Mouse (Mus musculus) embryonic facial prominence, embryonic 15.5 days (tissue): ENCODE data around the gene Usp35. TPM values are rescaled to one million over a fixed set of nuclear protein-coding genes. Genes with fewer than 3 reads are reported as not detected.

Experiments
- ATAC-seq: fragments of 200-750 bp; cut with Nextera tagmentation; 2 replicates; pipeline ENCODE4 v1.8.0; 2017; ENCODE audit warnings: low read depth, moderate TSS enrichment; ENCODE audit not compliant: insufficient number of reproducible peaks, low FRiP score, low TSS enrichment
- H3K27ac ChIP-seq: fragments of 300-500 bp; sonication (generic); replicated peaks from 2 replicates; pipeline ENCODE4 v1.5.1; 2015; ENCODE audit warnings: mild to moderate bottlenecking, inconsistent platforms
- H3K27me3 ChIP-seq: fragments of 300-500 bp; sonication (generic); 2 replicates; pipeline ENCODE4 v1.6.1; 2015; ENCODE audit warnings: inconsistent platforms
- H3K36me3 ChIP-seq: fragments of 300-500 bp; sonication (generic); 2 replicates; pipeline ENCODE4 v1.6.1; 2015; ENCODE audit warnings: mild to moderate bottlenecking, inconsistent platforms
- H3K4me1 ChIP-seq: fragments of 300-500 bp; sonication (generic); 2 replicates; pipeline ENCODE4 v1.6.1; 2015; ENCODE audit warnings: inconsistent platforms
- H3K4me2 ChIP-seq: fragments of 300-500 bp; sonication (generic); replicated peaks from 2 replicates; pipeline ENCODE4 v1.6.1; 2015; ENCODE audit warnings: mild to moderate bottlenecking, inconsistent platforms
- H3K4me3 ChIP-seq: fragments of 300-500 bp; sonication (generic); replicated peaks from 2 replicates; pipeline ENCODE4 v1.5.1; 2015; ENCODE audit warnings: mild to moderate bottlenecking, inconsistent platforms
- H3K9ac ChIP-seq: fragments of 300-500 bp; sonication (generic); 2 replicates; pipeline ENCODE4 v1.6.1; 2015; ENCODE audit warnings: inconsistent platforms
- H3K9me3 ChIP-seq: fragments of 300-500 bp; sonication (generic); replicated peaks from 2 replicates; pipeline ENCODE4 v1.6.1; 2016; ENCODE audit warnings: inconsistent platforms
- WGBS: fragments of 180-500 bp; shearing (Covaris S2); methylation state at CpG from one replicate; pipeline ENCODE4 v1.1.7; 2015; 5-methylcytosine and 5-hydroxymethylcytosine counted together
- polyA plus RNA-seq: library from polyadenylated mRNA; unstranded; fragments of >200 nt; fragmentation: Nextera tagmentation; extraction: Ambion mirVana; gene quantifications from 2 replicates; pipeline ENCODE4 v1.2.1, GENCODE M21; 2015

Gene Usp35
- polyA plus RNA-seq, 1 experiment from 2014 or later, result 2.5 TPM

GRCm38 (mm10) chr7:97332667-97333041 lies 834 bp upstream of the Usp35 start:
- peak overlapping the region; percentile 66 for H3K4me2 ChIP-seq
- 5% methylated on average over 9 of the region's 9 CpGs for WGBS
- peaks cover 22% of the 10 kb centered on the region for H3K4me1 ChIP-seq
- no peaks in the 10 kb centered on the region for H3K36me3 ChIP-seq
- peak overlapping the region; percentile 40; the same call in 1 of the 2 replicates for H3K27ac ChIP-seq
- no peaks in the 10 kb centered on the region for H3K9me3 ChIP-seq
- H3K9ac ChIP-seq, result peak overlapping the region; percentile 53
- peak overlapping the region; percentile 83 for H3K4me3 ChIP-seq
- no peaks in the 10 kb centered on the region for H3K27me3 ChIP-seq
- no peak for ATAC-seq

DNA sequence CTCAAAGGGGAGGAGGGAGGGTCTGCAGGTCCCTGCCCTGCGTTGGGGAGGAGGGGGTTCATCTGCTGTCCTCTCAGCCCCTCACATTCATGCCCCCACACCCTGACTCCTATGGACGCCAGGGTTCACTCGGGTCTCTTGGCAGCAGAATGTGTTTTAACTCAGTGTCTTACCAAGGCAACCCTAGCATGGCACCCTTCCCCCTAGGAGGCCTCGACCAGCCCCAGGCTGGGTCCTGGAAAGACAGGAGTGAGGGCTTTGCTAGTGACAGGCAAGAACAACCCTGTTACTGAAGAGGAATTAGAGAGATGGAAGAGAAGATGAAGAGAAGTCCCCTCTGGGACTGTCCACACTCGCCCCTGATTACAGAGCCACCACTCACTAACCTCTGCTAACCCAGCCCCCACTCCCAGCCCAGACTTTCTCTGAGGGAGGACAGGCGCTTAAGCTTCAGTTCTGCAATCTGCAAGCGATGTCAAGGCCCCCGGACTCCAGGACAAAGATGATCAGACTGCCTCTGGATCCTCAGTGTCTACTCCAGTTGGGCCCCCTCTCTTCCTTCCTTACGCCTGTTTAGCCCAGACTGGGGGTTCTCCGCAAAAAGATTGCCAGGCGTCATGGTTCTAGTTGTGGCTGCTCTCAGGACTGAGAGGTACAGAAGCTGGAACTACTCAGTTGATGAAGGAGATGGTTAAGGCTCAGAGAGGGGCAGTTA lies 732 bp downstream of the Usp35 start:
- ATAC-seq, result no peak

DNA sequence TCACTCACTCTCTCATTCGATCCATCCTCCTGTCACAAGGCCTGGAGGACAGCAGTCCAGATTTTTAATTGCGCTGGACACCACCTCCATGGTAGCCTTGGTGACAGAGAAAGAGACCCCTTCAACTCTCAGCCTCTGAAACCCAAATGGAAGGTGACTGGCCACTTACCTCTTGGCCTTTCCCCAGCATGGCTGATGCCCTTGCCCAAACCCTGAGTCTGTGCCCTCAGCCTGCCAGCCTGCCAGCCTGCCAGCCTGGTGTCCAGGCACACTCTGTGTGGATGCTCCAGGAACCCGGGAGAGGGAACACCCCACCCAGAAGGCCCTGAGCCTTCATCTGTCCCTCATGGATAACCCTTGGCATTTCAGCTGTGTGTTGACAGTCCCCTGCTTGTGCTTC lies 2.1 kb downstream of the Usp35 start:
- Histone ChIP-seq H3K4me1 (peaks cover 31% of the 10 kb centered on the region), H3K9me3 (no peaks in the 10 kb centered on the region), H3K36me3 (no peaks in the 10 kb centered on the region), H3K27ac (no peak overlapping the region), H3K9ac (no peak overlapping the region), H3K27me3 (peaks cover 26% of the 10 kb centered on the region), H3K4me3 (no peak overlapping the region), H3K4me2 (no peak overlapping the region)
- no peak for ATAC-seq
- 84% methylated on average over 3 of the region's 3 CpGs for WGBS

More for the DNA sequence above, 732 bp downstream of the Usp35 start:
- H3K9ac ChIP-seq, result peak overlapping the region; percentile 55; the same call in 1 of the 2 replicates
- H3K27me3 ChIP-seq, result peaks cover 11% of the 10 kb centered on the region
- no peak overlapping the region for H3K27ac ChIP-seq
- peak overlapping the region; percentile 83 for H3K4me3 ChIP-seq
- H3K36me3 ChIP-seq, result no peaks in the 10 kb centered on the region
- H3K4me1 ChIP-seq, result peaks cover 22% of the 10 kb centered on the region
- H3K9me3 ChIP-seq, result no peaks in the 10 kb centered on the region
- H3K4me2 ChIP-seq, result peak overlapping the region; percentile 77
- 57% methylated on average over 11 of the region's 11 CpGs for WGBS

DNA sequence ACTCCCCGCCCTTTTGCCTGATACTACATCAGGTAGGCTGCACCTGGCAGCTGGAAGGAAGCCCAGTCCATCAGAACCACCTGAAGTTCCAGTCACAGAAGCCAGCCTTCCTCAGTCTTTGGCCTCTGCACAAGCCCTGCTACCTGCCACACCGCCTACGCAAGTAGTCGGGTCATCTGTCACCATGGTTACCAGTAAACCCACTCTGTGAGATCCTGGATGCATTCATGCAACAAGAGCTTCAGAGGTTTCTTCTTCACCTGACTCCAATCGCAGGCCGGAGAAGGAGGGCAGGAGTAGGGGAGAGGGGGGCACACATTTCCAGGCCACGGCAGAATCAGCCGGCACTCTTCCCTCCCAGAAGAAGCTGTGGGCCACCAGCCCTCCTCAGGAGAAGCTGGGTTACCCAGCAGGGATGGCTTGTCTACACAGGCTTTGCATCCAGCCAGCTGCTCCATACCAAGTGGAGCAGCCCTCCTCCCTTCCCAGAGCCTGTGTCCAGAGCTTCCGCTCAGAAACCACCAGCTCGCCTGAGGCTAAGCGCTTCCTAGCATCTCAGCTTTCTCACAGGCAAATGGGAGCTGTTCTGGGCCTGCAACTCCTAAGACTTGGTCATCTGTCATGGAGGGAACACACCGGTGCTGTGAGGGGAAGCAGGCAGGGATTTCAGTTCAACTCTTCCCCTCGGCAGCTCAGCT lies 2.8 kb downstream of the Usp35 start:
- Histone ChIP-seq H3K36me3 (no peaks in the 10 kb centered on the region), H3K9me3 (no peaks in the 10 kb centered on the region), H3K27ac (no peak overlapping the region), H3K4me2 (no peak overlapping the region), H3K27me3 (peaks cover 32% of the 10 kb centered on the region), H3K4me3 (no peak overlapping the region), H3K4me1 (peaks cover 31% of the 10 kb centered on the region), H3K9ac (no peak overlapping the region)
- 57% methylated on average over 13 of the region's 13 CpGs for WGBS
- ATAC-seq, result no peak

- Histone ChIP-seq H3K36me3 (no peaks in the 10 kb centered on the region), H3K4me3 (no peak overlapping the region), H3K9ac (no peak overlapping the region), H3K27me3 (peaks cover 34% of the 10 kb centered on the region), H3K27ac (no peak overlapping the region), H3K4me1 (peaks cover 21% of the 10 kb centered on the region), H3K9me3 (no peaks in the 10 kb centered on the region), H3K4me2 (no peak overlapping the region)
- WGBS, result 94% methylated on average over 4 of the region's 4 CpGs
- no peak for ATAC-seq
Observed at GRCm38 (mm10) chr7:97327376-97327775, 4.4 kb downstream of the Usp35 start.

DNA sequence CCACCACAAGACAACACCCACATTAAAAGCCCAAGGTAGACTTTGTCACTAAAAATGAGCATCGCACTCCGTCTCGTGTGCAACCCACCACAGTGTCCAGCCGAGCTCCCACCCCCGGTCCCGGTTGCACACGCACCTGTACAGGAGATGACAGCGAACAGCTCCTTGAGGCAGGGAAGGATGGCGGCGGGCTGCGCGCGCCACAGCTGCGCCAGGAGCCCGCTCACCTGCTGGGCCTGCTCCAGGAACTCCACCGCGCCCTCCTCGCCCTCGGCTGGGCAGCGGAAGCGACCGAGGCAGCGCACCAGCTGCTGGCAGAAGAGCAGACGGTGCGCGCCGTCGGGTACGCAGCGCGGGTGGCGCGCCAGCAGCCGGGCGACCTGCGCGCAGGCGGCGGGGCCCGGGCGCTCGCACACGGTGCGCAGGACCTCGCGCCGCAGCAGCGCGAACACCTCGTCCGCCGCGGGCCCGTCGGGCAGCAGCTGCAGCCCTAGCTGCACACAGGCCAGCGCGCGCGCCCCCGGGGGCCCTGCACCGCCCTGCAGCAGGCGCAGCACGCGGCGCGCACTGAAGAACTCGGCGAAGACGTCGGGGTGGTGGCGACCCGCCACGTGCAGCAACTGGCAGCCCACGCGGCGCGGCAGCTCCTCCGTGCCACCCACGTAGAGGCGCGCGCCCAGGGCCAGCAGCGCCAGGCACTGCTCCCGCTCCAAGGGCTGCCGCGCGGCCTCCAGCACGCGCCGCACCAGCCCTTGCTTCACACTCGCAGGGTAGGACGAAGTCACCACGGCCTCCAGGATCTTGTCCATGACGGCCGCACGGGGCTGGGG lies 6.4 kb downstream of the Usp35 start:
- 14% methylated on average over 86 of the region's 96 CpGs for WGBS
- Histone ChIP-seq H3K27ac (no peak overlapping the region), H3K36me3 (no peaks in the 10 kb centered on the region), H3K4me3 (peak overlapping the region; percentile 35), H3K9me3 (no peaks in the 10 kb centered on the region), H3K4me2 (peak overlapping the region; percentile 53), H3K4me1 (peaks cover 10% of the 10 kb centered on the region), H3K27me3 (peaks cover 34% of the 10 kb centered on the region), H3K9ac (no peak overlapping the region)
- no peak for ATAC-seq

DNA sequence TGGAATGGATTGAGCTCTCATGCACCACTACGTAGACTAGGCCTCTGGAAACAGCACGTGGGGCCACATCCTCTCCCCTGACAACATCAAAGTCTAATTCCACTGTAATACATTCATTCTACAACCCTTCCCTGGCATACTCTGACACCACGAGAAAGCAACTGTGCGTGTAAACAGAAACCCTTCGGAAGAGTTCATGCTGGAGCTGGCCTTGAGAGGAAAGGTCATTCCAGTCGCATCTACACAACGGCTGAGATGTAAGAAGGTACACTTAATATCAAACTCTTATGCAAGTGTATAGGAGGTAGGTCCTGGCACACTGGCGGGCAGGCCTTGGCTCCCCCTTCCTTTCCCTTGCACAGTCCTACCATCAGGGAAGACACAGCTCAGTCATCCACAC lies 7.5 kb downstream of the Usp35 start:
- 91% methylated on average over 8 of the region's 8 CpGs for WGBS
- Histone ChIP-seq H3K4me3 (no peak overlapping the region), H3K4me2 (no peak overlapping the region), H3K27me3 (peaks cover 34% of the 10 kb centered on the region), H3K27ac (no peak overlapping the region), H3K9me3 (no peaks in the 10 kb centered on the region), H3K4me1 (peaks cover 10% of the 10 kb centered on the region), H3K9ac (no peak overlapping the region), H3K36me3 (peaks cover 5% of the 10 kb centered on the region; the same call in 1 of the 2 replicates)
- ATAC-seq, result no peak

GRCm38 (mm10) chr7:97317706-97318105 lies 14.1 kb downstream of the Usp35 start:
- H3K9me3 ChIP-seq, result no peaks in the 10 kb centered on the region
- 77% methylated on average over 3 of the region's 3 CpGs for WGBS

DNA sequence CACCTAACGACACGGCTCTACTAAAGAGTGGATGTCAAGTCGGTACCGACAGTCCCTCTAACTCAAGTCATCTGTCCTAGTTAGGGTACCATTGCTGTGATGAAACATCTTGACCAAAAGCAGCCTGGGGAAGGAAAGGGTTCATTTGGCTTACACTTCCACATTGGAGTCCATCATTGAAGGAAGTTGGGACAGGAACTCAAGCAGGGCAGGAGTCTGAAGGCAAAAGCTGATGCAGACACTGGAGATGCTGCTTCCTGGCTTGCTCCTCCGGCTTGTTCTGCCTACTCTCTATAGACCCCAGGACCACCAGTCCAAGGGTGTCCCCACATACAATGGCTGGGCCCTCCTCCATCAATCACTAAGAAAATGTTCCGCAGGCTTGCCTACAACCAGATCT lies 16.2 kb downstream of the Usp35 start:
- Histone ChIP-seq H3K4me3 (no peak overlapping the region), H3K36me3 (peaks cover 31% of the 10 kb centered on the region), H3K9ac (no peak overlapping the region), H3K4me1 (no peaks in the 10 kb centered on the region), H3K9me3 (no peaks in the 10 kb centered on the region), H3K4me2 (no peak overlapping the region), H3K27ac (no peak overlapping the region), H3K27me3 (no peaks in the 10 kb centered on the region)
- WGBS, result 91% methylated on average over 6 of the region's 6 CpGs
- ATAC-seq, result no peak

More at GRCm38 (mm10) chr7:97317706-97318105, 14.1 kb downstream of the Usp35 start:
- Histone ChIP-seq H3K9ac (no peak overlapping the region), H3K27ac (no peak overlapping the region), H3K4me1 (no peaks in the 10 kb centered on the region), H3K36me3 (peaks cover 14% of the 10 kb centered on the region), H3K4me2 (no peak overlapping the region), H3K4me3 (no peak overlapping the region), H3K27me3 (no peaks in the 10 kb centered on the region)
- no peak for ATAC-seq

DNA sequence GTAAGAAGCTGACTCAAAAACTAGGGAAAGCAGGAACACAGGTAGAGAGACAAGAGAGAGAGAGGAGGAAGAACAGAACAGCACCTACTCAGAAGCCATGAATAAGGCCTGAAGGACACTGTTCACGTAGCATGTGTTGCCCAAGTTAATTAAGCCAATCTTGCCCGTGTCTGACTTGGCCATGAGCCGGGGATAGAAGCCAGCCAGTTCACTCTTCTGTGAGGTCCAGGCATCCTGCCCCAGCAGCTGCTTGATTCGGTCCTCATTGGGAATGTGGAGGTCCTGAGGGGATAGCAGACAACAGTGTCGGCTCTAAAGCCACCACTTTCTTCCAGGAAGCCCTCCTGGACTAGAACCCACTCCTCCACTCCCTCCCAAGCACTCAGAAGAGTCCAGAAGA lies 17.2 kb downstream of the Usp35 start:
- Histone ChIP-seq H3K9me3 (no peaks in the 10 kb centered on the region), H3K4me2 (no peak overlapping the region), H3K4me3 (no peak overlapping the region), H3K27ac (no peak overlapping the region), H3K4me1 (no peaks in the 10 kb centered on the region), H3K27me3 (no peaks in the 10 kb centered on the region), H3K9ac (no peak overlapping the region), H3K36me3 (peaks cover 38% of the 10 kb centered on the region)
- WGBS, result 82% methylated on average over 5 of the region's 5 CpGs
- ATAC-seq, result no peak

DNA sequence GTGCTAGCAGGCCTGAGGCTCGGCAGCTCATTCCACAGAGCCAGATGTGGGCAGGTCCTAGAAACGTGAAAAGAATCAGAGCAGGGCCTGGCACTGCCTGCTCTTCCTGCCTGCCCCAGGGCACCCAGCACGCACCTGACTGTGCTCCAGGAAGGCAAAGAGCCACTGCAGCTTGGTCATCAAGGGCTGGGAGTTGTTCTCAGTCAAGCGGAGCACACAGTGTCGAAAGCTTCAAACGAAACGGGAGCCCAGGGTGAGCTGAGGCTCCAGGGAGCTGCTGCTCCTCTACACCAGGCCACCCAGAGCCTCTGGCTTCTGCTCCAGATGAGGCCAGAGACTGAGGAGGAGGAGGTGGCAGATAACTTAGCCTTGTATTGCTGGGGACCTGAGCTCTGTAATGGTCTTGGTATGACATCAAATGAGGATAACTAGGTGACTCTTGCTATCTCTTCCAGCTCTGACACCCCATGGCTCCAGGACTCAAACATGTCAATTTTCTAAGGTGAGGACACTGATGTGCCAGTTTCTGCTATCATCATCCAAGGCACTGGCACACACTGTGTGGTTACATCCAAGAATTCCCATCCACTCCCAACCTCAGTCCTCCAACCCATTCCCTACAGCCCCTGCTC lies 18.3 kb downstream of the Usp35 start:
- Histone ChIP-seq H3K9ac (no peak overlapping the region), H3K9me3 (no peaks in the 10 kb centered on the region), H3K27ac (no peak overlapping the region), H3K4me1 (no peaks in the 10 kb centered on the region), H3K4me3 (no peak overlapping the region), H3K4me2 (no peak overlapping the region), H3K27me3 (no peaks in the 10 kb centered on the region), H3K36me3 (peaks cover 44% of the 10 kb centered on the region)
- 53% methylated on average over 7 of the region's 7 CpGs for WGBS
- no peak for ATAC-seq
